Mouse (Mus musculus): ENCODE data around the gene 4921509C19Rik. TPM values are rescaled to one million over a fixed set of nuclear protein-coding genes. Genes with fewer than 3 reads are reported as not detected.
"Not testable (repeated sequence)": the region's sequence is repeated elsewhere in the genome, so short reads cannot be mapped to it uniquely, and the experiment has no call there.

4921509C19Rik gene
- polyA plus RNA-seq (2012; rRNA removed) = 0.05 TPM in 1 of 2 replicates, not detected in the other

- not testable (repeated sequence) for DNase-seq (ENCODE audit: low read depth)
Measured at GRCm38 (mm10) chr2:151476053-151476452, at the start of gene 4921509C19Rik. Gene 4921509C19Rik, minus strand, starts transcription at chr2:151476153.

GRCm38 (mm10) chr2:151525520-151525919 is 49.6 kb upstream of the 4921509C19Rik start:
- DNase-seq (ENCODE audit: low read depth) = no peak

GRCm38 (mm10) chr2:151524324-151525041 is 48.5 kb upstream of the 4921509C19Rik start:
- peak; percentile 42 for DNase-seq (ENCODE audit: low read depth)

GRCm38 (mm10) chr2:151519000-151519399 is 43.0 kb upstream of the 4921509C19Rik start:
- DNase-seq (ENCODE audit: low read depth) = no peak

- DNase-seq (ENCODE audit: low read depth) = no peak
Measured at GRCm38 (mm10) chr2:151513525-151514285, 37.8 kb upstream of the 4921509C19Rik start.

GRCm38 (mm10) chr2:151512199-151512598 is 36.2 kb upstream of the 4921509C19Rik start:
- DNase-seq (ENCODE audit: low read depth) = no peak

GRCm38 (mm10) chr2:151504226-151504625 is 28.3 kb upstream of the 4921509C19Rik start:
- DNase-seq (ENCODE audit: low read depth) = no peak

- DNase-seq (ENCODE audit: low read depth) = no peak
Measured at GRCm38 (mm10) chr2:151500442-151501007, 24.6 kb upstream of the 4921509C19Rik start.

- DNase-seq (ENCODE audit: low read depth) = no peak
Measured at GRCm38 (mm10) chr2:151498358-151498757, 22.4 kb upstream of the 4921509C19Rik start.

- DNase-seq (ENCODE audit: low read depth) = no peak
Measured at GRCm38 (mm10) chr2:151494035-151494803, 18.3 kb upstream of the 4921509C19Rik start, which contains the start of gene Nsfl1c. Gene Nsfl1c, plus strand, starts transcription at chr2:151494182.

GRCm38 (mm10) chr2:151486496-151486895 is 10.5 kb upstream of the 4921509C19Rik start:
- DNase-seq (ENCODE audit: low read depth) = no peak

GRCm38 (mm10) chr2:151434971-151435370 is 41.0 kb downstream of the 4921509C19Rik start:
- DNase-seq (ENCODE audit: low read depth) = not testable (repeated sequence)

- not testable (repeated sequence) for DNase-seq (ENCODE audit: low read depth)
Measured at GRCm38 (mm10) chr2:151434203-151434602, 41.8 kb downstream of the 4921509C19Rik start.

Other genes with a start within 250 kb of the 4921509C19Rik start
- 68.3 and 71.0 TPM in 2 replicates for gene Nsfl1c, start 18.0 kb upstream of the 4921509C19Rik start, polyA plus RNA-seq (2012; rRNA removed)
- 139 and 154 TPM in 2 replicates for gene Fkbp1a, start 66.3 kb upstream of the 4921509C19Rik start, polyA plus RNA-seq (2012; rRNA removed)
- 24.3 and 24.9 TPM in 2 replicates for gene Sdcbp2, start 96.5 kb upstream of the 4921509C19Rik start, polyA plus RNA-seq (2012; rRNA removed)
- 1.3 and 2.3 TPM in 2 replicates for gene Snph, start 156.4 kb upstream of the 4921509C19Rik start, polyA plus RNA-seq (2012; rRNA removed)
- gene Rad21l, start 192.4 kb upstream of the 4921509C19Rik start, polyA plus RNA-seq (2012; rRNA removed) = not detected in 2 replicates
- gene Tmem74b, start 225.9 kb upstream of the 4921509C19Rik start, polyA plus RNA-seq (2012; rRNA removed) = 0.09 and 0.19 TPM in 2 replicates

All from gonadal fat pad, adult 2 months (tissue).